Mouse (Mus musculus): ENCODE measurements around the gene Cps1. TPM values are rescaled to one million over a fixed set of nuclear protein-coding genes. Genes with fewer than 3 reads are reported as not detected.

The Cps1 gene
- 0.15 TPM for polyA plus RNA-seq (2015; fragmentation: Illumina TruSeq; extraction: RNeasy Lipid Tissue Mini Kit (QIAGEN cat#74804); ENCODE audit: insufficient read depth, low read depth, low replicate concordance)

DNA sequence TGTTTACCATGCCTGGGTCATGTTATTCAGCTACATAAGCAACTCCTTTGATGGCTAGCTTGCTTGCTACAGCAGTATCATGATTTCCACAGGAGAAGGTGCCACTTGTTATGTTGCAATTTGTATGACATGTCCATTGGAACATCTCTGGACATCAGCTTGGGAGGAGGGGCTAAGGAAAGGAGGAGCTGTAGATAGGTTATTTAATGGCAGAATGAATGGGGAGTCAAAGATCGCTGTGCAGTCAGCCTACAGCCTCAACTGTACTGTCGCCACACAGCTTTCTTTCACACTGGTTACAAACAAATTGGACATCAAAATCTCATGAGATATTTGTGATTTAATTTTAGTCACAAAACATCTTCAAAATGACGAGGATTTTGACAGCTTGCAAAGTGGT is at the start of gene Cps1:
Gene Cps1, plus strand, starts transcription at position 230 of the 400 bp plus-strand sequence.

Other genes with a start within 250 kb of the Cps1 start
- not detected for gene Myl1, start 177.6 kb upstream of the Cps1 start, polyA plus RNA-seq (2015; fragmentation: Illumina TruSeq; extraction: RNeasy Lipid Tissue Mini Kit (QIAGEN cat#74804); ENCODE audit: insufficient read depth, low read depth, low replicate concordance)
- 15.8 TPM for gene Lancl1, start 84.2 kb upstream of the Cps1 start, polyA plus RNA-seq (2015; fragmentation: Illumina TruSeq; extraction: RNeasy Lipid Tissue Mini Kit (QIAGEN cat#74804); ENCODE audit: insufficient read depth, low read depth, low replicate concordance)

Data from pancreas, adult 10 weeks (tissue).